Mouse (Mus musculus): ENCODE measurements around the gene Nectin2.

DNA sequence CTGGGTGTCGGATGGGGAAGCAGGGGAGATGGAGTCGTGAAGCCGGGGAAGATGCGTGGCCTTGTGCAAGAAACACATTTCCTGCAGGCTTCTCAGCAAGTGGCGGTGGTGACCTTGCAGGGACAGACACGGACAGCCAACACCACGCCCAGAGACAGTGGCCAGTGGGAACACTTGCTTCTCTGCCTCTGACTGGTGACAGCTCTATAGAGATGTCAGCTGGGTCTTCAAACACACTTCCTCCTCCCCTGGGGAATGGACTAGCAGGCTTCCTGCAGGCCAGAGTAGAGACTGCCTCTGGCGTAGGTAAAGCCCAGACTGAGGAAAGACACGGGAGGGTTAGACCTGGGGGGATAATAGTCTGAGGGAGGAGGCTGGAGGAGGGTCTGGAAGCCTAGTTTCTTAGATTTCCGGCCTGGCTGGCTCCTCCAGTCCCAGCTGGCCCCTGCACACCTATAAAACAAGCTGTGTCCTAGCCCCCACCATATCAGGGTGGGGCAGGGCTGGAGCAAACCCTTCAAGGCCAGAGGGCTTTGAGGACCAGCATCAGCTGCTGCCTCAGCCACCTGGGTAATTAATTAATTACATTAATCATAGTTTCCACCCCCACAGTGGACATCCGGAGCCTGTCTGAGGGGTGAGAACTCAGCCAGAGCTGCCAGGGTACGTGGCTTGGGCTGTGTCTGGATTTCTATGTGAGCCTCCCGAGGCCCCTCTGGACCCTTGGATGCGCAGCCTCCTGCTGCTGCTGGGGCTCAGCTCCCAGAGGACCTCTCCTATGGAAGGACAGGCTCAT is 5.5 kb downstream of the Nectin2 start:
- no peak for TF ChIP-seq POLR2A (IDR thresholded peaks at IDR 0.05; ENCODE audit: control insufficient read depth, extremely low read depth, insufficient read depth, low read length, poor library complexity)
- TF ChIP-seq CTCF (IDR thresholded peaks at IDR 0.05; ENCODE audit: borderline replicate concordance, control insufficient read depth, extremely low read depth, insufficient read depth, low read length, poor library complexity) = no peak
